Mouse (Mus musculus) bone marrow macrophage, adult 2 months (primary cell): Measurements from ENCODE around the gene Bcl9l.

Source experiments
- CTCF ChIP-seq: IDR thresholded peaks from 2 replicates; pipeline ENCODE4 v1.5.1; 2012; ENCODE audit warnings: low read depth, mild to moderate bottlenecking, low read length, moderate library complexity
- POLR2A ChIP-seq: IDR thresholded peaks from 2 replicates; pipeline ENCODE4 v1.6.1; 2012; ENCODE audit warnings: mild to moderate bottlenecking, low read depth, low read length, borderline replicate concordance

GRCm38 (mm10) chr9:44468800-44469199 lies 13.8 kb upstream of the Bcl9l start:
- TF ChIP-seq POLR2A, result no peak
- no peak for TF ChIP-seq CTCF
